Mouse (Mus musculus) regulatory T cell (primary cell): ENCODE data around the gene Zfp612.
"Not testable (repeated sequence)": the region's sequence is repeated elsewhere in the genome, so short reads cannot be mapped to it uniquely, and the experiment has no call there.

Experiments used
- in situ Hi-C: fragments of 300-600 bp; cut with MboI, MseI; formaldehyde crosslinking; loops from one replicate; pipeline ENCODE4 v1.15.1; 2025; ENCODE audit warnings: high pct_unique_total_duplicates

The Zfp612 gene

DNA sequence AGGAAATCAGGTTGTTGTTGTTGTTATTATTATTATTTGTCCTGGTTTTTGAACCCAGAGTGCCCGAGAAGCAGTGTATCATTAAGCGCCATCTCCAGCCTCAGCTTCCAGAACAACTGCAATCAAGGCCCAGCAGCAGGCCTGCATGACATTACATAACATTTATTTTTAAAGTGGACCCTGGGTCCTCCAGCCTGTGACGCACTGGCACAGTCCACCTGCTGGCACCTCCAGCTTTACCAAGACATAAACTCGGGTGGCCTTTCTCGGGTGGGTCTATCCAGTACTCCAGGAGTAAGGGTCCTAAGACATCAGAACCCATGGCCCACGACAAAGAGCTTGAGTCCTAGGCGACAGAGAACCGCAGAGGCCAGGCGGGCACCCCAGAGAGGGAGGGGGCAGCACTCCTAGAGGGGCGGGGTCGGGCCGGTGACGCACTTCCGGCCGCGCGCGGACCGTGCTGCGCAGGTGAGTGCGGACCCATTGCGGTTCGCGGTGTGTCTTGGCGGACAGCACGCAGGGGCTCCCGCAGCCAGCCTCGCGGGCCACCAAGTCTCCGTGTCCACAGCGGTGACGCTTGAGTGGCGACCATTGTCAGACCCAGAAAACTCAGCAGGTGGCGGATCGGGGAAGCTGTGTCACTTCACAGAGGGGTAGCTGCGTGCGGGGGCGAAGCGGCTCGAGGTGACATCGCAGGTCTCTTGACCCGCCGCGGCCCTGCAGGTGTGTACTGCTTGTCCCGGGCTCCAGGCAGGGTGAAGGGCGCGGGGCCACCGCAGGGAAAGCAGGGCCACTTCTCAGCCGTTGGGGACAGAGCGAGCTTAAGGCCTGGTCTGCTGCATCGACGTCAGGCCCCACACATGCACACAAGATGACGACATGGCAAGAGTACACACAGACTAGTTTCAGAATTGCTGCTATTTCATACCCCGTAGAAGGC, at the start of gene Zfp612:
Gene Zfp612 (plus strand): TSS at position 465 of the 940 bp plus-strand sequence.
- in situ Hi-C loops, result loop anchor here (10.0 kb wide), 1 partner anchor 115 kb away; the partner anchor contains the start of gene Marveld3

GRCm38 (mm10) chr8:110033771-110034170, 45.8 kb upstream of the Zfp612 start:
- in situ Hi-C loops, result not testable (repeated sequence)

DNA sequence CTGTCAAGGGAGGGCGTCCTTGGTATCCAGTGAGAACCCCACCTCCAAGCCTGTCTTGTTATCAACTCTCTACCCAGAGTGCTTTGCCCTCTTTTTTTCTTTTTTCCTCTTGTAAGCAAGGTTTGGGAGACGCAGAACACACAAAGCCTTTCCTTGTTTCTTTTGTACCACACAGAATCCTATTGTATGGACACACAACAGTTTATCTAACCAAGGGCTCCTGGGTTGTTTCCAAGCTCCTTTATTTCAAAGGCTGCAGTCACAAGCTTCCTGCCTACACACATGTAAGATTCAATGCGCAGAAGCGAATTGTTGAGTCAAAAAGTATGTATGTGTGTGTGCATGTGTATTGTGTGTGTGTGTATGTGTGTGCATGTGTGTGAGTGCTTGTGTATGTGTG, 45.2 kb upstream of the Zfp612 start:
- in situ Hi-C loops, result no loop called here

GRCm38 (mm10) chr8:110036156-110036555, 43.4 kb upstream of the Zfp612 start:
- in situ Hi-C loops, result no loop called here

GRCm38 (mm10) chr8:110039216-110039615, 40.3 kb upstream of the Zfp612 start:
- in situ Hi-C loops, result no loop called here

DNA sequence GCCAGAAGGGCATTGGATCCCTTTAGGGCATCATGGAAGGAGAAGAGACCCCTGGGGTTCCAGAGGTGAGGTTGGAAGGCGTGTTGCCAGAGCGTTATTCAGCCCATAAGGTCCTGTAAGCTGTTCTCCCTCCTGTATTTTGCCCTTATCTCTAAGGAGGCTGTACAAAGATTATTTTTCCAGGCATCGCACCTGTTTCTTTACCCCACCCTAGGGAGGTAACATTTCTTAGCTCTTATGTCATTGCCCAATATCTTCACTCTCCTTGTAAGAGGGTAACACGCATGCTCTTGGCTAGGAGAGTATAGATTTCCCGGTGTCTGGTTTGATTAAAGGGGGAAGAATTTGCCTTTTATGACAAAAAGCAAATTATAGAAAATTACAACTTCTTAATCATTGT, 39.9 kb upstream of the Zfp612 start, which contains the start of gene Chst4:
Gene Chst4 (minus strand): TSS at position 82 of the 400 bp plus-strand sequence.
- in situ Hi-C loops, result no loop called here

GRCm38 (mm10) chr8:110040509-110040908, 39.0 kb upstream of the Zfp612 start:
- in situ Hi-C loops, result no loop called here

GRCm38 (mm10) chr8:110051208-110051607, 28.3 kb upstream of the Zfp612 start:
- in situ Hi-C loops, result no loop called here

GRCm38 (mm10) chr8:110058207-110058606, 21.3 kb upstream of the Zfp612 start:
- in situ Hi-C loops, result no loop called here

GRCm38 (mm10) chr8:110064161-110064560, 15.4 kb upstream of the Zfp612 start:
- in situ Hi-C loops, result loop anchor here (10.0 kb wide), 1 partner anchor 1559 kb away; no protein-coding TSS in a partner anchor

DNA sequence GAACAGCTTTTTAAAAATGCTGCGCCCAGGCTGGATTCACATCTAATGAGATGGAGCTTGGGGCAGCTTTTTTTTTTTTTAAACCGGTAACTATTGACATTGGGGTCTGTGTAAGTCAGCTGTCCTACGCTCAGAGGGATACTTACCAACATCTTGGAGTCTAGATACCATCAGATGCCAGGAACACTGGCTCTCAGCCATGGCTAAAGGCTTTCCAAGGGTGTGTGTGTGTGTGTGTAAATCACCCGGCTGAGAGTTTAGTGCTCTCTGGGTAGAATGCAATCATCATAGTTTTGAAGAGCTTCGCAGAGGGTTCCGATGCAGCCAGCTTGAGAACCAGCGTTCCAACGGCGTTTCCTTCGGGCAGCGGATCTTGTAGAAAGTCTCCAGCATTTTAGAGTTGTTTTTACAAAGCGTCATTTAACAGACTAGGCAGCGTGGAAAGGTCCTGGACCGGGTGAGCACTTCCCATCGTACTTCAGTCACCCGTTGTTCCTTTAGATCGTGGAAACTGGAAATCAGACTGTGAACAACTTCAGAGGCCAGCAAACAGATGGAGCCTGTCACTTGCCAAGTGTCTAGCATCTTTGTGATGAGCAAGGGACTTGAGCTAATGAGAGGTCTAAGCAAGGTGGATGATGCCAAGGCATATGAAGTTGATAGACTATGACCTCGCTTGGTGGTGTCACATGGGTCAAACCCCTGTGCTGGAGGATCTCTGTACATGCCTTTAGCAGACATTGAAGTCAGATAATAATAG, 14.8 kb upstream of the Zfp612 start:
- in situ Hi-C loops, result loop anchor here (5.0 to 10.0 kb wide), 2 partner anchors 52 to 1560 kb away; no protein-coding TSS in a partner anchor

DNA sequence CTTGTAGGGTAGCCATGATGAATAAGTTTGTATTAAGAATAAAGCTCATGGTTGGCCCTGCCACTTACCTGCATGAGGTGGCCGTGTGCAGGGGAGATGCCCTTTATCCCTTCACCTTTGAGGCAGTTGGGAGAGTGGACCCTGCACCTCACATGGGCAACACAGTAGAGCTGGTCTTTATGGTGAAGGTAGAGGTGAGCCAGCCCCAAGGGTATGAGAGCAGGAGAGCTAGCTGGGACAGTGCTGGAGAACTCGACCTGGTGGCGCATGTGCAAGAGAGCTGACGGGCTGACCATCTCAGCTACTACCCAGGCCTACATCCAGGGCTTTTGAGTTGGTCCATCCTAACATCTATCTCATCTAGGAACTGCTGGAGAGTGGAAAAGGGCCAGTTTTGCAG, 13.9 kb upstream of the Zfp612 start:
- in situ Hi-C loops, result loop anchor here (5.0 to 10.0 kb wide), 2 partner anchors 53 to 1561 kb away; no protein-coding TSS in a partner anchor

DNA sequence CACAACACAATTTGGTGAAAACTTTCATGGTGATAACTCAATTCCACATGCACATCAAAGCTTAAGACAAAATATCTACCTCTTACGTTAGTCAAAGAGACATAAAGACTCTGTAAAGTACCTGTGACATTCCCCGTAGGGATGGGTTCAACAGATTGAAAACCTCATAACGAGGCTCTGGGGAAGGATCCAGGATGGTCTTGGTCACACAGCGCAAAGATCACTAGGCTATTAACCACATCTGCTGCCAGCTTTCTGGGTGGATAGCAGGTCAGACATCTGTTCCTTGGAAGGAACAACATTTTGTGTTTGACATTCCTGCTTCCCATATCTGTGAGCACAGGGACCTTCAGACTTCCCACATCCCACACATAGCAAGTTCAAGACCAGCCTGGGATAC, 9.8 kb upstream of the Zfp612 start:
- in situ Hi-C loops, result loop anchor here (5.0 to 10.0 kb wide), 3 partner anchors 57 to 1565 kb away; partner anchors contain the start of gene Marveld3

DNA sequence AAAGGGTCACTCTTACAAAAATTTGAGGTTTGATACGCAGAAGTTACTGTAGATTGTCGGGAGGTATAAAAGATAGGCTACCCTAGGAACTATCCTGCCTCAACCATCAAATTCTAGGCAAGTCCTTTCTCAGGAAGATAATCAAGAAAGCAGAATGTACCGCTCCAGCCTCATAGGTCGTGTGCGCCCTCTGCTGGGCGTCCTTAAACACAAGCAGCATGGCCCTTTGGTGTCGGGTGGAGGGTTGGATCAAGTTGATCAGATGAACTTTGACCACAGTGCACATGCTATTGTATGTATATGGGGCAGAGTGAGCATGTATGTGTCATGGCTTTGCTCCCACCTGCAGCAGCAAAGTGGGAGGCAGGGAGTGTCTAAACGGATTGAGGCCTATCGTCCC, 7.9 kb upstream of the Zfp612 start:
- in situ Hi-C loops, result loop anchor here (10.0 kb wide), 1 partner anchor 107 kb away; the partner anchor contains the start of gene Marveld3

DNA sequence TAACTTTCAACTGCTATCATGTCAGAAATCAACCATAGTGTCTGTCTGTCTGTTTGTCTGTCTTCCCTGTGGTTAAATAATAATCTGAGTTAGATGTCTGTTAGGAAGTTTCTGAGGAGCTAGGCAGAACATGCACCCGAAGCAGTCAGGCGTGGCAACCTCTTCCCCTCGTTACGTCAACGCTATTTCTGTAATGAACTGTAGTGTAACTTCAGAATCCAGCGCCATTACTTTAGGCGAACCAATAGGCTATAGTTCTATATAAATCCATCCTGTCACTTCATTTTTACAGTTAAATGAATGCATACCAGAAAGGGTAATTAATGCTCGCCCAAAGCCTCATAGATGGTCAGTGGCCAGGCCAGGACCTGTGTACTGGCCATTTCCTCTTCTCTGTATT, 5.0 kb upstream of the Zfp612 start:
- in situ Hi-C loops, result loop anchor here (10.0 kb wide), 1 partner anchor 110 kb away; the partner anchor contains the start of gene Marveld3

GRCm38 (mm10) chr8:110082416-110083105, 3.0 kb downstream of the Zfp612 start:
- in situ Hi-C loops, result no loop called here

DNA sequence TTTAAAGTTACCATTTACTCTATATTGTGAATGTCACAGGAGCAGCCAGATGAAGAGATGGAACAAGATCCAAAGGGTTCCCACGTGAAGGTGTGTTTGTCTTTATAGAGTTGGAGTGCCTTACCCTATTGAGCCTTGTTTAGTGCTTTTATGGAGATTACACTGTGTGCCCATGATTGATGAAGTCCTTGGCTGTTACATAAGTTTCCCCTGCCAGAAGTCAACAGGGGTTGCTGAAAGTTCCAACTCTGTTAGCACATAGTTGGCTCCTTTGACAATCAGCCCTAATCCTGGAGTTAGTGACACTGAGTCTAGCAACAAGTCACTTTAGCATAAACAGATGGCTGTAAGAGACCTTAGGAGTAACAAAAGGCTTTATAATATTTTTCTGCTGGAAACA, 12.3 kb downstream of the Zfp612 start:
- in situ Hi-C loops, result loop anchor here (10.0 kb wide), 1 partner anchor 1933 kb away; no protein-coding TSS in a partner anchor

DNA sequence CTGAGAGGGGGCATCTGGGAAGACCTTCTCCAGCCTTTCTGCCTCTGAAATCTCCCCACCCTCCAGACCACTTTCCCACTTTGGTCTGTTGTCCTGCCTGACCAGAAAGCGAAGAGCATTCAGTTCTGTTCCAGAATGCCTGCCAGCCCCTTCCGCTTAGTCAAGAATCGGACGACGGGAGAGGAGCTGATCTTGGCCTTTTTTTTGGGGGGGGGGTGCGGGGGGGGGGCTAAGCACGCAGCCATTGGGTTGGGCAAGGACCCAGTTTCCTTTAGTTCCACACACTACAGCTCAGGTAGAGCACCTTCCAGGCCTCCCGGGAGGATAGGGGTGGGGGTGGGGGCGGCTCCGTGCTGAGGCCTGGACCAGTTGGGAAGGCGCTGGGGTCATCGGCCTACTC, 21.4 kb downstream of the Zfp612 start, which contains the start of gene Gm21964:
Gene Gm21964 (plus strand): TSS at position 301 of the 400 bp plus-strand sequence.
- in situ Hi-C loops, result no loop called here

- in situ Hi-C loops, result no loop called here
These were observed 22.1 kb downstream of the Zfp612 start for GRCm38 (mm10) chr8:110101676-110102075.

DNA sequence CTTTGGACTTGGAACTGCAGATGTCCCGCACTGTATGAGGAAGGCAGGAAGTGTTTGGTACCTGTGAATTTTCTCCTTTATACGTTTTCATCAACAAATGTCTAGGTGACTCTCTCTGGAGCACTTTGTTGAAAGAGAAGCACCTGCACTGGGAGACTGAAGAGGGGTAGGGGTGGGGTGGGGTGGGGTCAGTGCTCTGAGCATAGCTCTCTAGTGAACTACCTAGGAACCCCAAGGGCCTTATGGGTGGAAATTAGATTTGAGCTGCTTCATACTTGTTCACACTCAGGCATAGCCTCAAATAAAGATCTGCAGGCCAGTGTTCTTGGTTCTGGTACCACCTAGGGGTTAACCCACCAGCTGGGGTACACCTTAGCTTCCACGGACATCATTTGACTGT, 23.1 kb downstream of the Zfp612 start, which contains the start of gene Gm17720:
Gene Gm17720 (minus strand): TSS at position 101 of the 400 bp plus-strand sequence.
- in situ Hi-C loops, result no loop called here

DNA sequence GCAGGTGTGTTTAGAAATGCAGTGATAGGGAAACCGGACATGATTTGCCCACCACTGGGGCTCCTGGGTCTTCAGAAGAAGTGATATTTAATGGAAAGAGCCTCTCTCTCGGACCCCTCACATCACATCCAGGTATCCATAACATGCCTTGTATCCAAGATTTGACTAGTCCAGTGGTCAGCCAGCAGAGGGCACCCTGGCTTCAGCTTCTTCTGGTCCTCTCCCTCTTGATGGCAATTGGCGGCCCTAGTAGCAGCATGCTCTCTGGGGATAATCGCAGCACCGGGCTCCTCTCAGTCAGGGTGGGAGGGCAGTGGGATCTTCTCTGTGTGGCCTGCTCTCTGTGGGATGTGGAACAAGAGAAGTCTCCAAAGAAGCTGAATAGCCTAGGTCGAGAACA, 40.2 kb downstream of the Zfp612 start:
- in situ Hi-C loops, result no loop called here
